Mouse (Mus musculus): ENCODE measurements around the gene Fcer1g.

DNA sequence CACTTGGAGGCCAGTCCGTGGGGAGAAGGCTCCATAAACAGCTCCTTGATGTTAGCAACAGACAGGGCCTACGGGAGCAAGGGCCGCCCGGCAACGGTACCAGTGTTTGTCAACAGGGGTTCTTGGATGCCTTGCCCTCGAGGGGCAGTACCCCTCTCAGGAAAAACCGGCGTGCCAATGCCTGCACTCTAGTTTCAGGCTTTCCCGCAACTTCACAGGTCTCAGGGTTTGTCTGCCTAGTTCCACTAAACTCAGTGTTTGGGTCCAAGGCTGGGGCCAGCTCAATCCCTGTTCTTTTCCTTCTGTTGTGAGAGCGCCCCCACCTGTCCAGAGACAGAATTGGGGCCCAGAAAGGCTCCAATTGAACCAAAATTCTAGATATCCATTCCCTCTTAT lies 47.4 kb upstream of the Fcer1g start:
- 0 out of 2 replicates have a peak, but pooled peaks have one; percentile 14 for TF ChIP-seq POLR2A (IDR thresholded peaks at IDR 0.05; ENCODE audit: borderline replicate concordance, control insufficient read depth, low read depth, low read length)
- peak; percentile 82 for TF ChIP-seq CTCF (IDR thresholded peaks at IDR 0.05; ENCODE audit: control insufficient read depth, insufficient read depth, low read length)
